Mouse (Mus musculus): ENCODE data around the gene Ccnd3. TPM values are rescaled to one million over a fixed set of nuclear protein-coding genes. Genes with fewer than 3 reads are reported as not detected.

The Ccnd3 gene
- polyA plus RNA-seq, 1 experiment from 2014 or later, result 1,146 TPM

DNA sequence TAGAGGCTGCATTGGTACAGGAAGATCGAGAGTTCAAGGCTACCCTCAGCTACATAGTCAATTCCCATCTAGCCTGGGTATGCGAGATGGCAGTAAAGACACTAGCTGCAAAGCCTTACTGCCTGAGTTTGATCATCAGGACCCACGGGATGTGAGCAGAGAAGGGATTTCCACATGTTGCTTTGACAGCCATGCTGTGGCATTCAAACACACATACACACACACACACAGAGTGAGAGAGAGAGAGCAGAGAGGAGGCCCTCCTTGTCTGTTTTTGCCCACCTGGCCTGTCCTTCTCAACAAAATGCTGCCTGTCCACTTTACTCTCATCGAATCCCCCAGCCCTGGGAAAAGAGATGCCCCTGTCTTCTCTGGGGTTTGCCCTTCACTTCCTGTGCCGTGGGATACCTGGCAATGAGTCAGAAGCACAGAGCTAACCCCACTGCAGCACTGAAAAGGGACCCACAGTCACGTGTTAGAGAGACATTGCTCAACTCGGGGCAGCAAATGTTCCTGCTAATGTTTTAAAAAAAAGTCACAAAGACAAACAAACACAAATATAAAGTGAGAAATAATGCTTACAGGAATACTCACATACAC, 38.3 kb downstream of the Ccnd3 start:
- DNase-seq (ENCODE audit: low spot score), result peak; percentile 56

DNA sequence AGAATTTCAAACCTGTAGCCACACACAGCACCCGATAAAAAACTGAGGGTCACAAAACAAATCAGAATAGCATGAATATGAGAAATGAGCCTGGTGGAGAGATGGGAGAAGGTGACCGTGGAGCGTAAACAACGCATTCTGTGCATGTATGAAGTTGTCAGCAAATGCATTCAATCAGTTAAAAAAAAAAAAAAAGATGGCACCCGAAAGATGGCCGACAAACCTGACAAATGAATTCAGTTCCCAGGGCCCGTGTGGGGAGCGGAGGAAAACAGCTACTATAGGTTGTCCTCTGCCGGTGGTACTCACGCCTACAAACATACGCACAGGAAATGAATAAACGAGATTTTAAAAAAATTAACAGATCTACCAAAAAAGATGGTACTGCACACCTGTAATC, 40.3 kb downstream of the Ccnd3 start:
- no peak for DNase-seq (ENCODE audit: low spot score)

GRCm38 (mm10) chr17:47545861-47546331, 41.0 kb downstream of the Ccnd3 start:
- no peak for DNase-seq (ENCODE audit: low spot score)

DNA sequence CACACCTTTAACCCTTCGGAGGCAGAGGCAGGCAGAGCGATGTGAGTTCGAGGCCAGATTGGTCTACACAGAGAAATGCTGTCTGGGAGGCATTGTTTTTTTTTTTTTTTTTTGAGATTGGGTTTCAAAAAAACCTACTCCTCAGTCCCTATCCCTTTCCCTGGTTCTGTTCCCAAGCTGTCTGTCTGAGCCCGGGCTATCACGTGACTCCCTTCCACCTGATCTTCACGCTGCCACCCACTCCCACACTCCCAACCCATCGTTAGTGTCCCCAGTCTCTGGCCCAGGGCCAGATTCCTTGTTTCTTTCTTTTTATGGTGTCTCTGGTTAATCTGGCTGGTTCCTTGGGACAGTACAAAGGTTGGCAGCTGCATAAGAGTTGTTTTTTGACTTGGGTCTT, 46.2 kb downstream of the Ccnd3 start:
- no peak for DNase-seq (ENCODE audit: low spot score)

DNA sequence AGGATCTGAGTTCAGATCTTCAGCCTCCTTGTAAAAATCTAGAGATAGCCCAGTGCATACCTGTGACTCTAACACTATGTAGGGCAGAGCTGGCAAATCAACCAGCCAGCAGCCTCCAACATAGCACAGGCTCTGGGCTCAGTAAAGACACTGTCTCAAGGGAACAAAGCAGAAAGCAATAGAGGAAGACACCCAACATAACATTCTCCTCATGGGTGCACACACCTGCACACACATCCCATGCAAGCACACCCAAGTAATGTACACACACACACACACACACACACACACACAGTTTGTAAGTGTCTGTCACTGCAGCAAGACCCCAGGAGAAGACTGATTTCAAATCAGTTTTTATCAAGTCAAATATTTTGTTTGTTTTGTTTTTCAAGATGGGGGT, 48.1 kb downstream of the Ccnd3 start:
- DNase-seq (ENCODE audit: low spot score), result no peak

GRCm38 (mm10) chr17:47554621-47555020, 49.8 kb downstream of the Ccnd3 start:
- DNase-seq (ENCODE audit: low spot score), result no peak

DNA sequence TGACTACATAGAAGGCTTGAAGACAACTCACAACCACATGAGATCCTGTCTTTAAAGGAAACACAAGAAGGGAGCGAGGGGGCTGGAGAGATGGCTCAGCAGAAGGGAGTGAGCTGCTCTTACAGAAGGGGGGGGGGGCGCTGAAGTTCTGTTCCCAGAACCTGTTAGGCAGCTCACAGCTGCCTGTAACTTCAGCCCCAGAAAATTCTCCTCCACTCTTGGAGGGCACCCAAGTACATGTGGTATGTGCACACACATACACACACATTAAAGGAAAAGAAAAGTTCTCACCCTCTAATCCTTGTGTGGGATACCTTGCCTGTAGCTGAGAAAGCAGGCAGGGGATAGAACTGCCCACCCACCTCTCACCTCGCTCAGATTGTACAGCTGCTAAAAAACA, 52.3 kb downstream of the Ccnd3 start:
- peak; percentile 25 for DNase-seq (ENCODE audit: low spot score)

DNA sequence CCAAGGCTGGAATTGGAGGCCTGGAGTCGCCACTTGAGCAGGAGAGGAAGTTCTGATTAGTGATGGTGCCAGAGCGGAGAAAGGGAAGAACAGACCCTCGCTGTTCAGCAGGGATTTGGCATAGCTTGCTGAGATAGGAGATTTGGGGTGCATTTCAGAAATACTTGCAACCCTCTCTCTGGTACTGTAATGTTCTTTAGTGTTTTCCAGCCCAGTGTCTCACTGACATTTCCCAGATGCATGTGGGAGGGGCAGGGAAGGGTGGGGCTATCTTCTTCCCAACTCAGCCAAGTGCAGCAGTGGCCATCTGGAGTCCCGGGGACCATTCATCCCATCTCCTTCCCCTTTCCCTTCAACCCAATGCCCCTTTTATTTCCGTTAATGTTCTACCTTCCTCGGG, 54.9 kb downstream of the Ccnd3 start:
- DNase-seq (ENCODE audit: low spot score), result no peak

GRCm38 (mm10) chr17:47562875-47563274, 58.0 kb downstream of the Ccnd3 start:
- no peak for DNase-seq (ENCODE audit: low spot score)

GRCm38 (mm10) chr17:47564612-47565011, 59.8 kb downstream of the Ccnd3 start:
- DNase-seq (ENCODE audit: low spot score), result no peak

GRCm38 (mm10) chr17:47566133-47566532, 61.3 kb downstream of the Ccnd3 start:
- DNase-seq (ENCODE audit: low spot score), result no peak

- no peak for DNase-seq (ENCODE audit: low spot score)
These were observed 62.4 kb downstream of the Ccnd3 start for GRCm38 (mm10) chr17:47567271-47567670.

DNA sequence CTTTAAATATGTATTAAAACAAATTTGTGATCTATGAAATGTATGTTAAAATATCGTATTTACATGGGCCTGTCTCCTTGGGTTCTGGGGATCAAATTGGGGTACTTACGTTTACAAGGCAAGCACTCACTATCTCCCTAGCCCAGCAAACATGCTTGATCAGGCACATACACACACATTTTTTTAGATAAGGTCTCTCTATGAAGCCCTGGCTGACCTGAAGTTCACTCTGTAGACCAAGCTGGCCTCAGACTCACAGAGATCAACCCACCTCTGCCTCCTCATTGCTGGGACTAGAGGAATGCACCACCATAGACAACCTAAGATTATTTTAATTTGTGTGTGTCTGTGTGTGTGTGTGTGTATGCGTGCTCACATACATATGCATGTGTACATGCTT, 63.5 kb downstream of the Ccnd3 start:
- no peak for DNase-seq (ENCODE audit: low spot score)

DNA sequence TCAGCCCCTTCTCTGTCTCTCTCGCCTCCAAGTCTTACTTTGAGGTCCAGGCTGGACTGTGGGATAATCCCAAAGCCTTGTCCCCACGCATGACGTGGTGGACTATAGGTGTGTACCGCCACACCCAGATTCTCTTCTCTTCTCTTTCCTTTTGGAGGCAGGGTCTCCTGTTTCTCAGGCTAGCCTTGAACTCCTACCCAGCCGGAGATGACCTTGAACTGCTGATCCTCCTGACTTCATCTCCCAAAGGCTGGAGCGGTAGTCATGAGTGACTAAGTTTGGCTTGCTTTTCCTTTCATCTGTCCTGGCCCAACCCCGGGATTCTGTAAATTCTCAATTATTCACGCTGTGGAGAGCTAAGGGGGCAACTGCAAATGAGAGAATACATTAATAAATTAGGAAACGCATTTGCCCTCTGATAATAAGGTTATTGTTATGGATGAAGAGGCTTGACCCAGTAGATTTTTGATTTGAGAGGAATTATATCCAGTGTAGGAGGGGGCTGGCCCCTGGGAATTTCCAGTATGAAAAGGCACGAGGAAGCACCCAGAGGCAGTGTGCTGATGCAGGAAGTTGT, 64.2 kb downstream of the Ccnd3 start:
- DNase-seq (ENCODE audit: low spot score), result no peak

- no peak for DNase-seq (ENCODE audit: low spot score)
These were observed 66.8 kb downstream of the Ccnd3 start for GRCm38 (mm10) chr17:47571621-47572020.

DNA sequence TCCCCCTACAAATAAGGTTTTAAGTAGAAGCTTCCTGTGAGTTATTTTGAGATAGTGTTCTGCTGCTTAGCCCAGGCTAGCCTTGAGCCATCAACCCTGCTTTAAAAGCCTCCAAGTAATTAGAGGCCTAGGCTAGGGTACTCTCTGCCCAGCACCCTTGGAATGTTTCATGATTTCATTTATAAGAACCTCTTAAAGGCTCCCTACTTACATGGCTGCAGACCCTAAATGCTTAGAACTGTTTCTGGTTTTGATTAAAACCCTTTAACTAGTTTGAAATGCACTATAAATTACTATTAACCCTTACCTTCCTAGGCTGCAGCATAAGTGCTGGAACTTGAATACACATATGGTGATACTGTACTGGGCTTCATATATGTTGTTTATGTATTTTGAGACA, 67.6 kb downstream of the Ccnd3 start:
- DNase-seq (ENCODE audit: low spot score), result no peak

GRCm38 (mm10) chr17:47574028-47574427, 69.2 kb downstream of the Ccnd3 start:
- DNase-seq (ENCODE audit: low spot score), result no peak

- no peak for DNase-seq (ENCODE audit: low spot score)
These were observed 70.0 kb downstream of the Ccnd3 start for GRCm38 (mm10) chr17:47574830-47575229.

- no peak for DNase-seq (ENCODE audit: low spot score)
These were observed 73.8 kb downstream of the Ccnd3 start for GRCm38 (mm10) chr17:47578655-47579054.

DNA sequence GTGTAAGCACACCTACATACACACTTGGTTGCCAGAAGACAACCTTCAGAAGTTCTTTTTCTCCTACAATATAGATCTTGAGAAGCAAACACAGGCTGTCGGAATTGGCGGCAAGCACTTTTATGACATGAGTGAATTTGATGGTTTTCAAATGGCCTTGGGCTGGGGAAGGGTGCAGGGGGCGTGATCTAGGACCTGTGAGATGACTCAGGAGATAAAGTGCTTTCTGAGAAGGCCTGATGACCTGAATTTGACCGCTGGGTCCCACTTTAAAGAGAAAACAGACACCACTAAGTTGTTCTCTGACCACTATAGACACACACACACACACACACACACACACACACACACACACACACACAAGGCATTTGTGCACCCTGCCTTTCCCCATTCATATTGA, 76.1 kb downstream of the Ccnd3 start:
- no peak for DNase-seq (ENCODE audit: low spot score)

- no peak for DNase-seq (ENCODE audit: low spot score)
These were observed 83.7 kb downstream of the Ccnd3 start for GRCm38 (mm10) chr17:47588517-47588916.

DNA sequence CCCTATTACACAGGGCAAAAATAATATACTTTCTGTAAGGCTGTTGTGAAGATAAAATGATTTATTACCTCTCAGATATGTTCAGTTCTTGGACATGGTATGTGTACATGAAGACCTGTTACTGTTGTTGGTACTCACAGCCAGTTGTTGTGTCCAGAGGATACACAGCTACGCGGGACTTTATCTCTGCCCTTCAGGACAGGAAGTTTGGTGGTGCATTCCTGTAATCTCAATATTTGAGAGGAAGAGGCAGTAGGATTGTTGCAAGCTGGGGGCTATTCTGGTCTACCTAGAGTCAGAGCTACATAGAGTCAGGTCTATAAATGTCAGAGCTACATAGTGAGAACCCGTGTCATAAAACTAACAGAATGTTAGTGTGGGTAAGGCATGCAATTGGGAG, 86.2 kb downstream of the Ccnd3 start:
- no peak for DNase-seq (ENCODE audit: low spot score)

DNA sequence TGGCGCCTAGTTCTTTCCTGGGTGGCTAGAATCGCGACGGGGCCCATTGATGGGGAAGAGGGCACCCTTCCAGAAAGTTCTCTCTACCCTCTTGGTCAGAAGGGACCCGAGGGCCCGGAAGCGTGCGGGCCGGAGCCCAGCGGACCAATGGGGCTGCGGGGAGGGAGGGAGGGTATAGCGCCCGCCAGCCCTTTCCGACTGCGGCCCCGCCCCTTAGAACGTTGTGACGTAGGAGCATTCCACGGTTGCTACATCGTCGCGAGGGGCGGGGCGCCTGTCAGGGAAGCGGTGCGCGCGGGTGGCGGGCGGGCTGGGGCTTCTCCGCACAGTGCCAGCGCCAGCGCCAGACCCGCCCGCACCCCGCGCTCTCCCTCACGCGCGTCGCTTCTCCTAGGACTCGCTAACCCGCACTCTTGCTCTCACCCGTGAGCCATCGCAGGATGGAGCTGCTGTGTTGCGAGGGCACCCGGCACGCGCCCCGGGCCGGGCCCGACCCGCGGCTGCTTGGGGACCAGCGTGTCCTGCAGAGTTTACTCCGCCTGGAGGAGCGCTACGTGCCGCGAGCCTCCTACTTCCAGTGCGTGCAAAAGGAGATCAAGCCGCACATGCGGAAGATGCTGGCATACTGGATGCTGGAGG, 88.5 kb downstream of the Ccnd3 start:
- DNase-seq (ENCODE audit: low spot score), result peak; percentile 95
